Mouse (Mus musculus) T-cell, adult 2 months (primary cell): ENCODE data around the gene Slc35f2.

Experiments used
- DNase-seq: peaks from one replicate; pipeline ENCODE4 v3.0.0; 2022; ENCODE audit warnings: low spot score

The Slc35f2 gene

GRCm38 (mm10) chr9:53771344-53772021 lies at the start of gene Slc35f2:
Slc35f2 (plus strand) TSS chr9:53771538.
- DNase-seq, result peak; percentile 59

DNA sequence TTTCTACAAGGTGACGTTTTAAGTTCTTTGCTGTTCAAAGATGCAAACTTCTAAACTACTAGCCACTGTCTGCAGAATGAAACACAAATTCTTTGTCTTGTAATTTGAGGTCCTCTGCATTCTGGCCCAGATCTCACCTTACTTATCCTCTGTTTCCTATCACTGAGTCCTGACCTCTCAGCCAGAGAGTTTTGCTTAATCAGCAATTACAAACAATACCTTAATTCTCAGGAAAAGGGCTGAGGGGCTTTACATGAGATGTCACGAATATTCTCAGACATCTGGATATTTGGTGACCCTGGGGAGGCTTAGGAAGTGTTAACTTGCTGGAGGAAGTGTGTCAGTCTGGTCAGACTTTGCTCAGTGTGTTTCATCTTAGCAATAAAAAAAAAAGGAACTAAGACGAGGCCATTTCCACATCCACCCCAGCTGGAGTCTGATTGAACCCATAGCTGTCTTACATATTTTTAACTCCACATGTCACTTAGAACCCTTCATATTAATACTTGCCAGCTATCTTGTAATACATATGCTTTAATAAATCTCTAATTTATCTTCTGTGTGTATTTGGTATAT lies 30.4 kb upstream of the Slc35f2 start:
- DNase-seq, result no peak

DNA sequence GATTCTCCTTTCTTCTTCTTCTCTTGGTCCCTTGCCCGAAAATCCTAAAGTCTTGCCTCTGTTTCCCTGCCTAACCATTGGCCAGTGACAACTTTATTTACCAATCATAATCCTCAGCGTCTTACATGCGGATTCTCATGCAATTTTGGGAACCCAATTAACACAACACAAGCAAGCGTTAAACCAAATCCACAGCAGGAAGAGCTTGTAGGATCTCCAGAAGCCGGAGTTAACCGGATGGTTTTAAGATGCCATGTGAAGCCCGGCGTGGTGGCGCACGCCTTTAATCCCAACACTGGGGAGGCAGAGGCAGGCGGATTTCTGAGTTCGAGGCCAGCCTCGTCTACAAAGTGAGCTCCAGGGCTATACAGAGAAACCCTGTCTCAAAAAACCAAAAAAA lies 20.9 kb upstream of the Slc35f2 start:
- no peak for DNase-seq

GRCm38 (mm10) chr9:53750899-53751298 lies 20.4 kb upstream of the Slc35f2 start:
- DNase-seq, result peak; percentile 35

GRCm38 (mm10) chr9:53754801-53755200 lies 16.5 kb upstream of the Slc35f2 start:
- DNase-seq, result no peak

DNA sequence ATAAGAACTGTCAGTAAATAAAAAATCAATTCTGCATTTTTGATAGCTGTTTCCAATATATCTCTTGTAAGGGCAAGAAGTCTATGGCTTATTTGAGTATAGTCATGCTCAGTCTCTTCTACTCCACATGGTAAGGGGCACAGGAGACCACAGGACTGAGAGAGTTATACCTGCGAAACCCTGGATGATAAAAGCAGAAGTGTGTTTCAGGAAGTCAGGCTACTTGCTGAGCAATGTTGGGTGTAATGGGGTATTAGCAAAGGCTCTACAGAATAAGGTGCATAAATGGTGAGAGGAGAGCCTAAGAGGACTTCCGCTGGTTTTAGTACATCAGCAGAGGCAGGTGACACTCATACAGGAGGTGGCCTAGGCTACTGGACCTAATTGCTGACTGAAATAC lies 13.2 kb upstream of the Slc35f2 start:
- DNase-seq, result no peak

DNA sequence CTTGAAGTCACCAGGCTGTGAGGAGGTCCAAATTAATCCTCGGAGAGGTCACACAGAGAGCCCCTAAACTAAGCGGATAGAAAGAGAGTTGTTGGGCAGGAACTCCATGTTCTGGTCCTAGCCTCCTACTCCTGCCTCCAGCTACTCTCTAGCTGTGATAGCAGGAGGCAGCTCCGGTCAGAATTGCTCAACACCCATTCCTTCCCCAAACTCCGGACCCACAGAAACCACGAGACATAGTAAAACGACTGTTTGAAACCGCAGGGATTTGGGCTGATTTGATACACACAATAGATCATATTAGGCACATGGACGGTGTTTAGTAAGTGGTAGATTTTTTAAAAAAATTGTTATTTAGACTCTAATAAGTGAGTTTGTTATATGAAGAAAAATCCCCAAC lies 6.6 kb upstream of the Slc35f2 start:
- no peak for DNase-seq

DNA sequence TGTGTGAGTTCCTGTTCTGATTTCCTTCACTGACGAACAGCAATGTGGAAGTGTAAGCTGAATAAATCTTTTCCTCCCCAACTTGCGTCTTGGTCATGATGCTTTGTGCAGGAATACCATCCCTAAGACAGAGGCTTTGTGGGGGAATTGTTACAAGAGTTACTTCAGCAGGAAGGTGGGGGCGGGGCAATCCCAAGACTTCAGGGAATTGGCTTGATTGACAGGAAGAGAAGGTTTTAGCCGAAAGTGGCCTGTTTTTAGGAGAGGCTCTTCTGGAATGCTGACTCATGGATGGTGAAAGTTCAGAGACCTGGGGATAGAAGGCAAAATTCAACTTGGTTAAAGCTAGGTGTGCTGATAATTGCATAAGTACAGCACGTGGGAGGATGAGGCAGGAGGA lies 2.9 kb upstream of the Slc35f2 start:
- no peak for DNase-seq

DNA sequence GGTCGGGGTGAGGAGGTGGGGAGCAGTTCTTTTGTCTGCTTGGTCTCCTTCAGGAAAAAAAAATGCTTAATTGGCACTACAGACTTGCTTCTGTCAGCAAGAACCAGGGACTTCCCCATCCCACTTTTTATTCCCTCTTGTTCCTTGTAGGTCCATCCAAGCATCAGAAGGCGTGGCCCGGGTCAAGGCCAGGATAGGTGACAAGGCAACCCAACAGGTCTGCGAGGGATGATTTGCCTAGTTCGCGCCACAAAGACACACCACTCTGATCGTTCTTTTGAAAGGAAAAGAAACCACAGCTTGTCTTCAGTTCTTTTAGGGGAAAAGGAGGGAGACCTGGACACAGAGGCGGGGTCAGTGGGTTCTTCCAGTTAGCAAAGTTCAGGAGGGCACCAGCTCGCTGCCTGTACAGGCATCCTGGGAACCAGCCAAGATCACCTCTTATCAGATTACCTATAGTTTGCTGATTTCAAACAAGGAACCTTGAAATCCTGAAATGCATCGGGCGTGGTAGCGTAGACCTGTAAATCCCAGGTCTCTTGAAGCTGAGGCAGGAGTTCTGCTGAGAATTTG lies 481 bp upstream of the Slc35f2 start:
- no peak for DNase-seq

- no peak for DNase-seq
These were observed 803 bp downstream of the Slc35f2 start for GRCm38 (mm10) chr9:53772121-53772561.

GRCm38 (mm10) chr9:53775511-53775910 lies 4.2 kb downstream of the Slc35f2 start:
- no peak for DNase-seq

DNA sequence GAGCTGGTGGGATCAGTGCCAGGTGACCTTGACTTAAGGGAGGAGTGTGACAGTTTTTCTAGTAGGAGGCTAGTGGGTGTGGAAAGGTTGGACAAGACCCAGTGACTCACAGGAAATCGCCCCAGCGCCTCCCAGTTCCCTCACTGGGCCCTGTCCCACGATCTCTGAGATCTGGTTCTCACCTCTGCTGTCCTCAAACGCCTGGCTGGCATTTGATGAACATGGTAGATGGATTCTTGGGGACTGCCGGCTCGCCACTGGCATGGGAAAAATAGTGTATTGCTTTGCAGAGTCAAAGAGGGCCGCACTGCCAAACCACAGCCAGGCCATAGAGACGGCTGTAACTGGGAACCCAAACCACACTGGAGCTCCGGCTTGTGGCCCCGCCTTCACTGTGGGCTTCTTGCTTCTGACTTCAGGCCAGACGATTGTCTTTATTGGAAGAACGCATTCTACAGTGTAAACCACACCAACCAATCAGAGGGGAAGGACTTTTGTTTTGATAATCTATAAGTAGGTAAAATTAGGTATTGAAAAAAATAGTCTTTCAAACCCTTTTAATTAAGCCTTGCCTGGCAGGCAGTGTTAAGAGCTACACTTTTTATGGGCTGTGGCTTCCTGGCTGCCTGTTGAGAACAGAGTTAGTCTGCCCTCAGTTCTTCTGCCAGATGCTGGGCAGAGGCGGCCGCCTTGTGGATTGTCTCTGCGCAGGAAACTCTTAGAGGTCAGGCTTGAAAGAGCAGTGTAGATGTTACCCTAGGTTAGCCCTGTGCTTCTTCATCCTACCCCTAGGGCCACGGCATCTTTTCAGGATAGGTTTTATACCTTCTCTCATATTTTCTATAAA lies 15.4 kb downstream of the Slc35f2 start:
- peak; percentile 22 for DNase-seq

DNA sequence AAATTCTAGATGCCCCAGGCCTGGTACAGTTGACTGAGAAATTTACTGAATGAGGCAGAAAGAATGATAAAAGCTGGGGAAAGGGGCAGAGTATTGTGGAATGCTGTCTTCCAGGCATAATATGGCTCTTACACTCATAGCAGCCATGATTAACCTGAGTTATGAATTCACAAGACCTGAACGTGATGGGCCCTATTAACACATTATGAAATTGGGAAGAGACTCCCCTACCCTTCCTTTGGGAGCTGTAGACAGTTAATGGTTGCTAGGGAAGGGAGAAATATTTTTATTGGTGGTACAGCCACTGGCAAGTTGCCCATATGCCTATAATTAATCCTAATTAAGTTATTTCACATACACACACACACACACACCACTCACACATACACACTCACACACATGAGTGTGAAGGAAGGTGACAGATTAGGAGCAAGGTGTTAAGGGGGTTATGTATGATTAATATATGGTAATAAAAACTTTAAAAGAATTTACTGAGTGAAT lies 22.5 kb downstream of the Slc35f2 start:
- no peak for DNase-seq

DNA sequence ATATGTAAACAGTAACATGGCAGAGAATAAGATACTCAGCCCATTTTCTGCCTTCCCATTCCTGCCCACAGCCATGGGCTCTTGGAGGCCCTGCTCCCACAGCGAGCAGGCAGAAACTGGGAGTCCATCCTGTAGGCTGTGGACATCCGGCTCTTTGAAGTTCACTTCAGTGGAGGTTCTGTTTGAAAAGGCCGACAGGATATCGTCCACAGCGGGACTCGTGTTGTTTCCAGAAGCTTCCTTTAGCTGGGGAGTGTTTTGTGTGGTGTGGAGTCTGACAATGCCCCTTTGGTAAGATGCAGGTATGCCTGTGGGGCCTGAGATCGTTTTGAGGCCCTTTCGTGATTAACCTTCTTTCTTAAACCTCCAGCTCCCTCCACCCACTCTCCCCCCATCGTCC lies 23.2 kb downstream of the Slc35f2 start:
- DNase-seq, result no peak

- no peak for DNase-seq
These were observed 24.0 kb downstream of the Slc35f2 start for GRCm38 (mm10) chr9:53795351-53795750.

DNA sequence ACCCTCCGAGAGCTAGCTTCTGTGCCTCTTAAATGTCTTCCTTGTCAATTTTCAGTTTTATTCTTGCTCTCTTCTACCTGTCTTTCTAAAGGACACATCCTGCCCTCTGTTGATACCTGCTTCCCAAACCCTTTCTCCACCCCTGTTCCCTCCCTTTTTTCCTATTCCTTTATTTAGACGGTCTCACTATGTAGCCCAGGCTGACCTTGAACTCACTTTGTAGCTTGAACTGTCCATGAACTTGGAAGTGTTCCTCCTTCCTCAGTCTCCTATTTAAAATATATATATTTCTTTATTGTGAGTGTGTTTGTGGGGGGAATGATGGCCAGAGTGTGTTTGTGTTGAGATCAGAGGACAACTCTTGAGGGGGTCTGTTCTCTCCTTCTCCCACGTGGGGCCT lies 25.0 kb downstream of the Slc35f2 start:
- DNase-seq, result no peak

- no peak for DNase-seq
These were observed 25.8 kb downstream of the Slc35f2 start for GRCm38 (mm10) chr9:53797141-53797540.

- peak; percentile 34 for DNase-seq
These were observed 31.6 kb downstream of the Slc35f2 start for GRCm38 (mm10) chr9:53802921-53803320.

- DNase-seq, result peak; percentile 44
These were observed 35.3 kb downstream of the Slc35f2 start for GRCm38 (mm10) chr9:53806496-53807086.

DNA sequence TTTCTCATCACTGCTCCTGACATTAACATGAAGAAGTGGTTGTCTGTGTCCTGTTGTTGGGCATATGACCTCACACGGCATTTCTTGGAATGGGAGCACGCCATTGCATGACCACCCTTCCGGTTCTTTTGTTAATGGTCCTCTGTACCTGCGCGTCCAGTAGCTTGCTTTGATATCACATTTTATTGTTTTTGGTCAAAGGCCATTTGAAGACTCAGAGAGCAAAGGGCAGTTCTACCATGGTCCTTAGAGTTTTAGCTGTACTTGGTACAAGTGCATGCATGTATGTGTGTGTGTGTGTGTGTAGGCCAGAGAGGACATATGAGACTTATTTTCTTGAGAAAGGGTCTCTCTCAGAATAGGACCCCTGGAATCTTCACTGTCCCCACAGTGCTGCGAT lies 42.1 kb downstream of the Slc35f2 start:
- no peak for DNase-seq

DNA sequence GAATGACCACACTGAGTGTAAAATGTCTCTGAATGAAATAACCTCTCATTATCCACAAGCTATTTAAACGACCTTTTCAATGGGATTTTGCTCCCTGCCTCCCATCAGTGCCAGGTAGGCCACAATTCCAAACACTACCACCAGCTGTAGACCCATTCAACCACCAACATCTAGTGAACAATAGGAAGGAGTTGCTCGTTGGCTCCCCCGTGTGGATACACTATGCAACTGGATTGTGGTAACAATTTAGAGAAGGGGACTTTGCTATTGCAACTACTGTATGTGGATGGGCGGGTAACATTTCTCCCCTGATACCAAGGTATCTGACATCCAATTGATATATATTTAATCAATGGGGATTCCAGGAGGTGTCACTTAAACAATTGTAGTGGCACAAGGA lies 47.4 kb downstream of the Slc35f2 start:
- peak; percentile 57 for DNase-seq

DNA sequence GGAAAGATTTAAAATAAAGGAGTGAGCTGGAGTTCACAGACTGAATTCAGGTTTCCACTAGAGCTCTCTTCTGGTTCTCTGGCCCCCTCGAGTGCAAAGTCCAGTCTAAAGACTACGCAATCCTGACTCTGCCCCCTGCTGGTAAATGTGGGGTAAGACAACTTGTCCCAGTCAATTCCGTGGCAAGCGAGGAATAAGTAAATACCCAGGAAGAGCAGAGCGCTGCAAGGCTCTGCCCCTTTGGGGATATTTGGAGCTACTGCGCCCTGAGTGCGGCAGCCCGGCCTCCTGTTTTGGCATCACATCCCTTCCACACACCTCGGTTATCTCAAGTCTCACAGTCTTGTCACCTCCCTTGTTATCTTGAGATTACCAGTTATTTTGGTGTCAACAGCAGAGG lies 54.0 kb downstream of the Slc35f2 start:
- DNase-seq, result no peak
